Mouse (Mus musculus): ENCODE measurements at regions not wholly inside any gene's neighbourhood (a gene's known extent, or its start where the extent isn't known, plus 50 kb on each side); places are given as distances from the start of the nearest gene placed in this dataset.

- DNase-seq: no peak
Observed at GRCm38 (mm10) chr3:134124982-134125381, 111.3 kb upstream of the Cxxc4 start.

DNA sequence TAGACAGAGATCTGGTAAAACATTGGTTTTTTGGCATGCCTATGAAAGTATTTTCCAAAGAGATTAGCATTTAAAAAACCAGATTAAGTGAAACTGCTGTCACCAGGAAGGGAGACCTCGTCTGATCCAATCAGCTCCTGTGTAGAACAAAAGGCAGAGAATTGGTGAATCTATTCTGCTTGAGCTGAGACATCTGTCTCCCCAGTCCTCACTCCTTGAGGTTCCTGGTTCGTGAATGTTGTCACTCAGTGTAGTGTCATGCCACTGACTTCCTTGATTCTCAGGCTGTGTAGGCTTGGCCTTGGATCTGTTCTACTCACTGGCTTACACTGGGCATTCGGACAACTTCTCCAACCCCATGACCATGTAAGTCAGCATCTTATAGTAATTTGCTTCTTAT lies 105.9 kb upstream of the Cxxc4 start:
- DNase-seq: no peak

GRCm38 (mm10) chr3:134145251-134145650 lies 91.0 kb upstream of the Cxxc4 start:
- no peak for DNase-seq

GRCm38 (mm10) chr3:134145935-134146334 lies 90.3 kb upstream of the Cxxc4 start:
- DNase-seq: no peak

- DNase-seq: peak; percentile 22
Observed at GRCm38 (mm10) chr3:134146373-134147224, 89.7 kb upstream of the Cxxc4 start.

DNA sequence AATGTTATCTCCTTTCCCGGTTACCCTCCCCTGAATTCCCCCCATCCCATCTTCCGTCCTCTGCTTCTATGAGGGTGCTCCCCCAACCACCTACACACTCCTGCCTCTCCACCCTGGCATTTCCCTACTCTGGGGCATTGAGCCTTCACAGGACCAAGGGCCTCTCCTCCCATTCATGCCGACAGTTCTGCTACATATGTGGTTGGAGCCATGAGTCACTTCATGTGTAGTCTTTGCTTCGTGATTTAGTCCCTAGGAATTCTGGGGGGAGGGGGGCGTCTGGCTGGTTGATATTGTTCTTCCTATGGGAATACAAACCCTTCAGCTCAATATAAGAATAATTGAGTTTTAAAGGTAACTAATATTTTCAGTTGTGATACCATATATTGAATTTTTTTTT lies 74.0 kb upstream of the Cxxc4 start:
- DNase-seq: no peak

DNA sequence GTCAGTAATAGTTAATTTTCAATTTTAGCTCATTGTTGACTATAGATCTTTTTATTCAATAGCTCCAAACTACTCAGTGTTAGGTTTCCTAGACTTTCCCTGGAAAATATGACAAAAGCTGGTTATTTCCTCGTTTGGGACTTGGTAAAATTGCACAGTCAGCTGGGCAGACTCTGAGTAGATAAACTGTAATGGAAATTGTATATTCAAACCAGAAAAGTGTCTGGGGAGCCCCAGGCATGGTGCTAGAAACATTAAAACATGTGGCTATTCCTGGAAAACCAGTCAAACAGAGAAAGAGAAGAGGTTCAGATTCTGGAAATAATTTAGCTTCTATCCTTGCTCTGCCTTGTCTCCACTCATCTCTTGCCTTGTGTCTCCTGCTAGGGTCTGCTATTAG lies 66.4 kb upstream of the Cxxc4 start:
- DNase-seq: no peak

- DNase-seq: no peak
Observed at GRCm38 (mm10) chr3:134172357-134172756, 63.9 kb upstream of the Cxxc4 start.

DNA sequence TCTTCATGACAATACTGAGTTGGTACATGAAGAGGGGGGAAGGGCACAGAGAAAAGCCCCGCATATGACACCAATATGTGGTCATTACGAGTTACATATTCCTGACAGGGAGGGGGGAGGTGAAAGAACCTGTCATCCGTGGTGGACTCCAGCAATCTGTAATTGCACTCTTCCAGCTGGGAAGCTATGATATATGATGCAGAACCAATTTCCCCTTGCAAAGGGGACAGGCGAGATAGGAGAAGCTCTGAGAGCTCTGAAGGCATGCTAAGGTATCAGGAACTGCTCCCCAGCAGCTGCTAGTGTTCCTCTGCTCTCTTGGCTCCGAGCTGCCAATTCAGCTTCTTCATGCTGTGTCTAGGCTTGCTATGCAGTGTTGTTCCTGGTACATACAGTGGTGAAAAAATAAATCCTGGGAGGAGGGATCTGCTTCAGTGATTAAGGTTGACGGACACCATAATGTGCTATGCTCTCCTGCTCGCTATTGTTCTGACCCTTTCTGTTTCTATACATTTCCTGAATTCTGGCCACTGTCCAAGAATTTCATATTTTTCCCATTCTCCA lies 57.7 kb upstream of the Cxxc4 start:
- no peak for DNase-seq

DNA sequence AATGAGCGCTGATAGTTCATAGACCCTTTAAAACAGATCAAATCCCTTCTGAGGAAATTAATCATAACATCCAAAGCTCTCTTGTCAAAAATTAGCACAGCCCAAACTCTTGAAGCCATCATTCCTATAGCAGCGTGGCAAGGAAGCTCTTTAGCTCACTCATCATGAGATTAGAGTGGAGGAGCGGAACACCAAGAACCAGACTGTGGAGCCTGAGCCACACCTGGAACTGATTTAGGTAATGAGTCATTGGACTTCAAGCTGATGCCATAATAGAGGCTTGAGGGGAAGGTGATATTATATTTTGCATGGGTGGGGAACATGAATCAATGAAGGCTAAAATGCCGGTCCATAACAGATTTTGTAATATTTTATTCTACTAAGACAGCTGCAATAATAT lies 52.2 kb upstream of the Cxxc4 start:
- no peak for DNase-seq

Data from lung, postnatal 10 days (tissue).